Mouse (Mus musculus) cerebellum, adult 18-20 months (tissue): ENCODE data around the gene Gpr171.
"Not testable (repeated sequence)": the region's sequence is repeated elsewhere in the genome, so short reads cannot be mapped to it uniquely, and the experiment has no call there.

Experiments used
- DNase-seq, 2 experiments: peaks; one replicate each; pipeline ENCODE4 v3.0.0; 2021

Gpr171 gene

DNA sequence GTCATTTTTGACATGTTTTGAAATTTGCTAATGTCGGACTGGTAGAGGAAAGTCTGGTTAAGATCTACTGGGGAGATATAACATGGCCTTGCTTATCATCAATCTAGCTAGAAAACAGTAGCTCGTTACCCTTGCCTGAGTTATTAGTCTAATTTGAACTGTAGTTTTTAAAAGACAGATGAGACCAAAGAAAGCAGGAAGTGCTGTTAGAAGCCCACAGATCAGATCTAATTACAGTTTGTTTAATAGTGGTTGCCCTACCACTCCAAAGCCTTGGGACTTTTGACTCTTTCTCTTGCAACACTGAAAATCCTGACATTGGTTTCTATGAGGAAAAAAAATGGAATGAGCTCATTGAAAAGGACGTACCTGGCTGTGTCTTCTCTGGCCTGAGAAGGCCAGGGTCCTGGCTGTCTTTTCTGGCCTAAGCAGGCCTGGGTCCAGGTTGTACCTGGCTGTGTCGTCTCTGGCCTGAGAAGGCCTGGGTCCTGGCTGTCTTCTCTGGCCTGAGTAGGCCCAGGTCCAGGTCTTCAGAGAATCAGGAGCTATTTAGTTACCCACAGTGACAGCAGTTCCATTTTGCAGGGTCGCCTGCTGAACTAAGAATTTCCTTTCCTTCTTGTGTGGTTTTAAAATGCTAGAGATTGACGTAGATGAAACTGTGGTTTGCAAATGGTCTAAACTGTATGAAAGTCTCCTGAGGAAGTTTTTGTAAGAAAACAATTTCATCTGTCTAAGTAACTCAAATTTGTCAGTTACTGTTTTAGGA, at the start of gene Gpr171:
Gpr171 (minus strand) TSS at position 604 of the 769 bp plus-strand sequence.
- DNase-seq, result no peak

- DNase-seq, result no peak
Measured at GRCm38 (mm10) chr3:59150624-59151023, 49.0 kb upstream of the Gpr171 start.

DNA sequence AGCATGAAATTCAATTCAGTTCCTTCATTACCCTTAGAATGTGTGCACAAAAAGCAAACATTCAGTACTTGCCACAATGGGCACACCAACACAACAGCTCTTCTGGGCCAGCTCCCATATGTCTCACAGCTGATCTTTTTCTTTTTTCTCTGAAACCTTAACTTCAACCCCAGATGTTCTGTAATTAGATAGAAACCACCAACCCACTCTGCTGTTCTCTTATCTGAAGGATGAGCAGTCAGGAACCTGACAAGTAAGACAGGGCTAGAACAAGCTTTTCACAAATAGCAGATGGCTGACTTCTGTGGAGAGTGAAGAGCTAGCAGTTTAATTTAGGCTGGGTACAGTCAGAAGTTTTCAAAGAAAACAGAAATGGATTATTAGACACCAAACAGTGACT, 48.0 kb upstream of the Gpr171 start:
- no peak for DNase-seq

DNA sequence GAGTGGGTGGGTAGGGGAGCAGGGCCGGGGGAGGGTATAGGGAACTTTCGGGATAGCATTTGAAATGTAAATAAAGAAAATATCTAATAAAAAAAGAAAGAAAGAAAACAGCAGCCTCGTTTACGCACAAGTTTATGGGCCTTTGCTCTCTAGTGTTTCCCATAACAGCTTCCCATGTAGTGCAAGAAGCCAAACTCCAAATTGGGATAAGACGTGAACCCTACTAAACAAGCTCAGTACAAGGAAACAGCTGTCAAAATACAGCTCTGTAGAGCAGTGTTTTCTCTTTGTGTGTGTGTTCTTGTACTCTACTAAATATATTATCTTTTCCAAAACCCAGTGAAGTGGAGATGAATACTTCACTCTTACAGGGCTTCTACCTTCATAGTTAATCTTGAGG, 43.6 kb upstream of the Gpr171 start:
- no peak for DNase-seq

- DNase-seq, result no peak
Measured at GRCm38 (mm10) chr3:59141507-59142305, 40.1 kb upstream of the Gpr171 start.

DNA sequence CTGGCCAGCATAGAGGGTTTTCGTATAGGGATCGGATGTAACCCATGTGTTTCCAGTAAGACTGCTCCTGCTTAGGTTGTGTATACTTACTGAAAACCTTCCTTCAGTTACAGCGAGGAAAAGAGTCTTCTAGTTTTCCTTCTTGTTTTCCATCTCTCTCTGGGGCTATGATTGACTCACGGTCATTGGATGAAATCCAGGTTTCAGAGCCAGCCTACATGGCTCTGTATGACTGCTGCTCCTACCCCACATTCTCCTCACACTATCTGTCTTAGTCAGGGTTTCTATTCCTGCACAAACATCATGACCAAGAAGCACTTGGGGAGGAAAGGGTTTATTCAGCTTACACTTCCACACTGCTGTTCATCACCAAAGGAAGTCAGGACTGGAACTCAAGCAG, 39.3 kb upstream of the Gpr171 start:
- DNase-seq, result not testable (repeated sequence)

GRCm38 (mm10) chr3:59140115-59140514, 38.5 kb upstream of the Gpr171 start:
- DNase-seq, result no peak

DNA sequence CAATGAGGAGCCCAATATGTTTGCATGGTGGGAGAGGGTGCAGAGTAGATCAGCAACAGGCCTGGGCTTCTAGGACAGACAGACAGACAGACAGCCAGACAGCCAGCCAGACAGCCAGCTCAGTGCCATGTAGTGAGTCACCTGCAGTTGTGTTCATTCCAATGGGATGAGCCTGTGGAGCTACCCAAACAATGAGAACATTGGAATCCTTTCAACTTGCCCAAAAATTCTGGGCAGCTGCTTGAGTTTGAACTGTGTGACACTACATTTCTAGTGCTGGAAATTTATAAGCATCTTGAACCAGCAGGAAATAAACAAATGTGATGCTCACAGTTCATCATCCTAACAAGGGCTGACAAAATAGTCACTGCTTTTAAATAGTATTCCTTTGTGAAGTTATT, 38.0 kb upstream of the Gpr171 start:
- DNase-seq, result no peak

- DNase-seq, result no peak
Measured at GRCm38 (mm10) chr3:59138946-59139468, 37.4 kb upstream of the Gpr171 start.

- DNase-seq, result no peak
Measured at GRCm38 (mm10) chr3:59135911-59136653, 34.5 kb upstream of the Gpr171 start.

- DNase-seq, result no peak
Measured at GRCm38 (mm10) chr3:59133189-59133588, 31.6 kb upstream of the Gpr171 start.

- no peak for DNase-seq
Measured at GRCm38 (mm10) chr3:59131966-59132365, 30.3 kb upstream of the Gpr171 start.

DNA sequence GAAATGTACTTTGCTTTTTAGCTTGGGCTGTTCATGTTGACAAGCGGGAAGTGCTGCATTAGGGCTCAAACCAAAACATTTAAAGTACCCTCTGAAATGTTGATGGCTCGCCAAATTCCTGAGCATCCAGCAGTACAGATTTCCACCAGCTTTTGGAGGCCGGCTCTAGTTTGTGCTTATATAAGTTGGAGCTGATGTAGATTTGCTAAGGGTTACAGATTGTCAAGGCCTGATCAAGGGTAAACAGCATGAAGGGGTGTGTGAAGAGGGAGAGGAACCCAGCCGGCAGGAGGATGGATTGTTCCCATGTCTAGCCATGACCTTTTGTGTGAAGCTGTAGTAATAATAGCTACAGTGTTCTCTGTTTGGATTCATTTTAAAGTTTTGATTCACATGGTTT, 29.5 kb upstream of the Gpr171 start:
- DNase-seq, result no peak

GRCm38 (mm10) chr3:59130431-59130830, 28.8 kb upstream of the Gpr171 start:
- DNase-seq, result no peak

GRCm38 (mm10) chr3:59129547-59129946, 27.9 kb upstream of the Gpr171 start:
- DNase-seq, result no peak

DNA sequence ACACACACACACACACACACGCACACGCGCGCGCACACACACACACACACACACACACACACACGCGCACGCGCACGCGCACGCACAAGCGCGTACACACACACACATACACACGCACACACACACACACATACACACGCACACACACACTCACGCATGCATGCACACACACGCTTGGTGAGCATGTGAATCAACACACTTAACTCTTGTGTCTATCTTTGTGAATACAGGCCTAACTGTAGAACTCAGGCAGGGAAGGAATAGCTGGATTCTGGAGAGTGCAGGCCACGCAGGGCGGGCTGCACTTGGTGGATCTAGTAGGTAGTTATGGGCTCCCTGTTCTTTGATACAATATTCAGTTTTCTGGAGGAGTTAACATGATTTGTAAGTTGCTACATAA, 27.1 kb upstream of the Gpr171 start:
- DNase-seq, result no peak

DNA sequence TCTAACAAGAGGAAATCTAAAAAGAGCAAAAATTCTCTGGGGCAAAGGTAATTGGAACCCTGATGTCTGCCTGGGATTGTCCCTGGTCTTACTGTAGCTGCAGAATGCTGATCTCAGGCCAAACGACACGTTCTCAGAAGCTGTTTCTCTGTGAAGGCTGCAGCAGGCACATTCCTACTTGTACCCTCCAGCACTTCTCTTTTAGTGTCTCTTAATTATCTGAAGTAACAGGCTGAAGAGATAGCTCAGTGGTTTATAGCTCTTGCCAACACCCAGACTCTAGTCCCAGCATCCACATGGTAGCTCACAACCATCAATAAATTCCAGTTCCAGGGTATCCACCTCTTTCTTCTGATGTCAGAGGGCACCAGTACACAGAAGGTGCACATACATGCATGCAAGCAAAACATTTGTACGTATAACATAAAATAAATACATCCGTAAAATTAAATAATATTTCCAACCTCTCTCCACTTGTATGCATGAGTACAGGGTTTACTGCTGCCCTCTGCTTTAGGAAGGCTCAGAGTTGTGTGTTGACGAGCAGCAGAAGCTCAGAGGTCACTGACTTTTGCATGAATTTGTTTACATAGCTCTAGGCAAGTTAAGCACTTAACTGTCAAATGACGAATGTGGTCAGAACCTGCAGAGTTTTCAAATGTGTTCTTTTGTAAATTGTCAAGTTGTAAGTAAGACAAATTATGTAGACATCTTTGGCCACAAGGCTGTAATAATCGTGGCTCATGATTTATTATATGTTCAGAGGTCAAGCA, 24.3 kb upstream of the Gpr171 start:
- DNase-seq, result no peak

DNA sequence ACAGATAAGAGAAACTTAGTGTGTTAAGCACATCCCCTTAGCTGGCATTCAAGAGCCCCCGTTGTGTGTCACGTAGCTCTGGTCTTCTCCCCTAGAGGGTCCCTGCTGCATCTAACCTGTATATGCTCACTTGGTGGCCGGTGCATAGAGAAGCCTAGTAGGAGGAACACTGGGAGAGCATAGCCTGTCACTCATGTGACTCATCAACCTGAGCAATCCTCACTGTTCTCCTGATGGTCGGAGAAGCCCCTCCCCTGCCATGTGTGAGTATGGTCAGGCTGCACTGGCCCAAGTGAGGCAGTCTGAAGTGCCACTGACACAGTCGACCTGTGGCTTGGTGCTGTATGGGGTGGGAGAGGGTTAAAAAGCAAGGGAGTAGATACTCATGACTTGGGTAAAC, 23.4 kb upstream of the Gpr171 start:
- no peak for DNase-seq

DNA sequence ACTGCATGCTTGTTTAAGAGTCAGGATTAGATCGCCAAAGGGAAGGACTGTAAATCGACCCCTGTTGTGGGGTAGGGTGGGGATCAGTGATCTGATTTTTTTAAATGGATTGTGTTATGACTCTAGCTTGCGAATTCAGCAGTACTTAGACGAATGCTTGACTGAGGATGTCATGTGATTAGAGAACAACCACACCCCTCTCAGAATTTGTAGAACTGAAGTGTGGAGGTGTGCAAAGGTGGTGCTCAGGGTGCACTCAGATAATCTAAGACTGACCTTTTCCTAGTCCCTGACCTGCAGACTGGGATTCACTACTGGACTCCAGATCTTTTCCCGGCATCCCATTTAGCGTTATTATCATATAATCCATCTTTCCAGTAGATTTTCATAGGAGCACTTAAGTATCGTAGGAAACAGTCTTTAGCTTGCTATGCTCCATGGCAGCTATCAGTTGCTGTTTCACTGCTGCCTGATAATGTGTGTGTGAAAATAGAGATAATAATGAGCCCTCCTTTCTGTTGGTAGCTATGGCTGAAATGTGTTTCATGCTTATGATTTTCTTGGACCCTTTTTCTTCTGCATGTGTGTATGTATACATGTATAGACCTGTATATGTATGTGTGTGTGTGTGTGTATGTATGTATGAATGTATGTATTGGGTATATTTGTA, 20.3 kb upstream of the Gpr171 start:
- DNase-seq, result no peak

GRCm38 (mm10) chr3:59121067-59121730, 19.6 kb upstream of the Gpr171 start:
- DNase-seq, result no peak

GRCm38 (mm10) chr3:59113973-59114517, 12.4 kb upstream of the Gpr171 start:
- DNase-seq, result no peak
